Mouse (Mus musculus): ENCODE data around the gene Slc7a4.

DNA sequence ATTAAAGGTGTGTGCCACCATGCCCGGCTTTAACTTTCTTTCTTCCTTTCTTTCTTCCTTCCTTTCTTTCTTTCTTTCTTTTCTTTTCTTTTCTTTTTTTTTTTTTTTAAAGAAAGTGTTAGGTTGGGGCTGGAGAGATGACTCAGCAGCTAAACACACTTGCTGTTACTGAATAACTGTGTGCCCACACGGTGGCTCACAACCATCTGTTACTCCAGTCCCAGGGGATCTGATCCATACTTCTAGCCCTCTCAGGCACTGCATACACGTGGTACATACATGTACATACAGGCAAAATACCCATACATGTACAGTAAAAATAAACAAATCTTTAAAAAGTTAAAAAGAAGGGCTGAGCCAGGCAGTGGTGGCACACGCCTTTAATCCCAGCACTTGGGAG lies 28.4 kb upstream of the Slc7a4 start:
- no peak for TF ChIP-seq CTCF (IDR thresholded peaks at IDR 0.05; ENCODE audit: low read depth)
- TF ChIP-seq EP300 (IDR thresholded peaks at IDR 0.05; ENCODE audit: low read depth), result no peak
